Mouse (Mus musculus) liver, adult (tissue): ENCODE measurements around the gene Tmem132c.

Experiments
- GATA4 ChIP-seq: IDR thresholded peaks from 2 replicates; pipeline ENCODE4 v1.6.1; 2014; ENCODE audit warnings: mild to moderate bottlenecking, low read length; ENCODE audit not compliant: insufficient replicate concordance

Tmem132c gene

GRCm38 (mm10) chr5:127347053-127347748 lies 105.6 kb downstream of the Tmem132c start:
- TF ChIP-seq GATA4, result no peak

GRCm38 (mm10) chr5:127349221-127350065 lies 107.8 kb downstream of the Tmem132c start:
- no peak for TF ChIP-seq GATA4

- no peak for TF ChIP-seq GATA4
These were observed 111.4 kb downstream of the Tmem132c start for GRCm38 (mm10) chr5:127353002-127353401.

GRCm38 (mm10) chr5:127355836-127356235 lies 114.2 kb downstream of the Tmem132c start:
- no peak for TF ChIP-seq GATA4

- TF ChIP-seq GATA4, result no peak
These were observed 119.5 kb downstream of the Tmem132c start for GRCm38 (mm10) chr5:127361145-127361544.

- no peak for TF ChIP-seq GATA4
These were observed 123.5 kb downstream of the Tmem132c start for GRCm38 (mm10) chr5:127365061-127365460.

GRCm38 (mm10) chr5:127368191-127368590 lies 126.6 kb downstream of the Tmem132c start:
- TF ChIP-seq GATA4, result no peak

- no peak for TF ChIP-seq GATA4
These were observed 128.2 kb downstream of the Tmem132c start for GRCm38 (mm10) chr5:127369812-127370211.

GRCm38 (mm10) chr5:127370503-127370902 lies 128.9 kb downstream of the Tmem132c start:
- TF ChIP-seq GATA4, result no peak

- TF ChIP-seq GATA4, result no peak
These were observed 132.6 kb downstream of the Tmem132c start for GRCm38 (mm10) chr5:127374251-127374650.

- TF ChIP-seq GATA4, result no peak
These were observed 134.0 kb downstream of the Tmem132c start for GRCm38 (mm10) chr5:127375654-127376053.

GRCm38 (mm10) chr5:127378521-127378920 lies 136.9 kb downstream of the Tmem132c start:
- no peak for TF ChIP-seq GATA4

GRCm38 (mm10) chr5:127379351-127379750 lies 137.7 kb downstream of the Tmem132c start:
- no peak for TF ChIP-seq GATA4

GRCm38 (mm10) chr5:127381216-127381615 lies 139.6 kb downstream of the Tmem132c start:
- no peak for TF ChIP-seq GATA4

- no peak for TF ChIP-seq GATA4
These were observed 141.0 kb downstream of the Tmem132c start for GRCm38 (mm10) chr5:127382571-127382970.

GRCm38 (mm10) chr5:127391187-127391586 lies 149.6 kb downstream of the Tmem132c start:
- no peak for TF ChIP-seq GATA4

- TF ChIP-seq GATA4, result no peak
These were observed 155.3 kb downstream of the Tmem132c start for GRCm38 (mm10) chr5:127396889-127397288.

GRCm38 (mm10) chr5:127398010-127398409 lies 156.4 kb downstream of the Tmem132c start:
- TF ChIP-seq GATA4, result no peak
